Mouse (Mus musculus): ENCODE results near the gene Dock10. TPM values are rescaled to one million over a fixed set of nuclear protein-coding genes. Genes with fewer than 3 reads are reported as not detected.
A peak's percentile ranks its signal among the peaks of the same experiment; 100 is the strongest.

Gene Dock10
- polyA plus RNA-seq, 1 experiment from 2014 or later: 2.8 TPM

- Histone ChIP-seq H3K36me3 (ENCODE audit: control insufficient read depth, insufficient read depth, low read length) (no peaks in the 10 kb centered on the region), H3K4me2 (replicated peaks; ENCODE audit: low read depth) (no peak overlapping the region), H3K4me3 (ENCODE audit: low read depth, low read length) (no peak overlapping the region), H3K9ac (ENCODE audit: low read length) (no peak overlapping the region), H3K9me3 (ENCODE audit: control insufficient read depth, low read length) (no peaks in the 10 kb centered on the region), H3K4me1 (replicated peaks; ENCODE audit: control insufficient read depth, insufficient read depth) (no peaks in the 10 kb centered on the region), H3K27ac (replicated peaks) (no peak overlapping the region), H3K27me3 (ENCODE audit: control insufficient read depth, insufficient read depth, low read length) (no peaks in the 10 kb centered on the region)
- ATAC-seq (ENCODE audit: low FRiP score, low TSS enrichment) (no peak), DNase-seq (ENCODE audit: low spot score) (no peak)
- TF ChIP-seq CTCF (IDR thresholded peaks at IDR 0.05; ENCODE audit: low read depth) (no peak), EP300 (optimal IDR thresholded peaks at IDR 0.05) (no peak)
- WGBS: 75% methylated on average over 6 of the region's 6 CpGs
These were observed 98.7 kb downstream of the Dock10 start for GRCm38 (mm10) chr1:80659465-80660245.

- Histone ChIP-seq H3K27me3 (ENCODE audit: control insufficient read depth, insufficient read depth, low read length) (no peaks in the 10 kb centered on the region), H3K36me3 (ENCODE audit: control insufficient read depth, insufficient read depth, low read length) (no peaks in the 10 kb centered on the region), H3K4me1 (replicated peaks; ENCODE audit: control insufficient read depth, insufficient read depth) (no peaks in the 10 kb centered on the region), H3K4me3 (ENCODE audit: low read depth, low read length) (no peak overlapping the region), H3K9me3 (ENCODE audit: control insufficient read depth, low read length) (no peaks in the 10 kb centered on the region), H3K27ac (replicated peaks) (no peak overlapping the region), H3K9ac (ENCODE audit: low read length) (no peak overlapping the region), H3K4me2 (replicated peaks; ENCODE audit: low read depth) (no peak overlapping the region)
- 52% methylated on average over 2 of the region's 2 CpGs for WGBS
- ATAC-seq (ENCODE audit: low FRiP score, low TSS enrichment) (no peak; the same call in 1 of the 2 replicates), DNase-seq (ENCODE audit: low spot score) (no peak)
- TF ChIP-seq CTCF (IDR thresholded peaks at IDR 0.05; ENCODE audit: low read depth) (no peak), EP300 (optimal IDR thresholded peaks at IDR 0.05) (no peak)
These were observed 101.9 kb downstream of the Dock10 start for GRCm38 (mm10) chr1:80656389-80656788.

GRCm38 (mm10) chr1:80655854-80656253, 102.5 kb downstream of the Dock10 start:
- H3K9me3 ChIP-seq (ENCODE audit: control insufficient read depth, low read length): no peaks in the 10 kb centered on the region
- no peaks in the 10 kb centered on the region for H3K4me1 ChIP-seq (replicated peaks; ENCODE audit: control insufficient read depth, insufficient read depth)
- no peak overlapping the region for H3K4me3 ChIP-seq (ENCODE audit: low read depth, low read length)
- H3K36me3 ChIP-seq (ENCODE audit: control insufficient read depth, insufficient read depth, low read length): no peaks in the 10 kb centered on the region
- no peak overlapping the region for H3K27ac ChIP-seq (replicated peaks)
- no peaks in the 10 kb centered on the region for H3K27me3 ChIP-seq (ENCODE audit: control insufficient read depth, insufficient read depth, low read length)
- no peak for ATAC-seq (ENCODE audit: low FRiP score, low TSS enrichment)
- no peak for DNase-seq (ENCODE audit: low spot score)
- H3K4me2 ChIP-seq (replicated peaks; ENCODE audit: low read depth): no peak overlapping the region
- TF ChIP-seq CTCF (IDR thresholded peaks at IDR 0.05; ENCODE audit: low read depth) (peak; percentile 35), EP300 (optimal IDR thresholded peaks at IDR 0.05) (no peak)
- no peak overlapping the region for H3K9ac ChIP-seq (ENCODE audit: low read length)
- 54% methylated on average over 1 of the region's 1 CpGs for WGBS

- ATAC-seq (ENCODE audit: low FRiP score, low TSS enrichment): no peak
- 80% methylated on average over 4 of the region's 4 CpGs for WGBS
These were observed 103.1 kb downstream of the Dock10 start for GRCm38 (mm10) chr1:80655195-80655594.

GRCm38 (mm10) chr1:80654177-80654576, 104.2 kb downstream of the Dock10 start:
- Histone ChIP-seq H3K27ac (replicated peaks) (no peak overlapping the region), H3K4me1 (replicated peaks; ENCODE audit: control insufficient read depth, insufficient read depth) (no peaks in the 10 kb centered on the region), H3K9me3 (ENCODE audit: control insufficient read depth, low read length) (no peaks in the 10 kb centered on the region), H3K9ac (ENCODE audit: low read length) (no peak overlapping the region), H3K4me3 (ENCODE audit: low read depth, low read length) (no peak overlapping the region), H3K36me3 (ENCODE audit: control insufficient read depth, insufficient read depth, low read length) (no peaks in the 10 kb centered on the region), H3K4me2 (replicated peaks; ENCODE audit: low read depth) (no peak overlapping the region), H3K27me3 (ENCODE audit: control insufficient read depth, insufficient read depth, low read length) (no peaks in the 10 kb centered on the region)
- no peak for DNase-seq (ENCODE audit: low spot score)
- WGBS: 55% methylated on average over 1 of the region's 1 CpGs
- TF ChIP-seq CTCF (IDR thresholded peaks at IDR 0.05; ENCODE audit: low read depth) (no peak), EP300 (optimal IDR thresholded peaks at IDR 0.05) (no peak)
- no peak for ATAC-seq (ENCODE audit: low FRiP score, low TSS enrichment)

More at GRCm38 (mm10) chr1:80655195-80655594, 103.1 kb downstream of the Dock10 start:
- H3K4me3 ChIP-seq (ENCODE audit: low read depth, low read length): no peak overlapping the region
- H3K9ac ChIP-seq (ENCODE audit: low read length): no peak overlapping the region
- no peak for DNase-seq (ENCODE audit: low spot score)
- no peaks in the 10 kb centered on the region for H3K27me3 ChIP-seq (ENCODE audit: control insufficient read depth, insufficient read depth, low read length)
- TF ChIP-seq CTCF (IDR thresholded peaks at IDR 0.05; ENCODE audit: low read depth) (no peak), EP300 (optimal IDR thresholded peaks at IDR 0.05) (no peak)
- no peaks in the 10 kb centered on the region for H3K36me3 ChIP-seq (ENCODE audit: control insufficient read depth, insufficient read depth, low read length)
- H3K4me1 ChIP-seq (replicated peaks; ENCODE audit: control insufficient read depth, insufficient read depth): no peaks in the 10 kb centered on the region
- no peak overlapping the region for H3K27ac ChIP-seq (replicated peaks)
- no peaks in the 10 kb centered on the region for H3K9me3 ChIP-seq (ENCODE audit: control insufficient read depth, low read length)
- no peak overlapping the region for H3K4me2 ChIP-seq (replicated peaks; ENCODE audit: low read depth)

- Histone ChIP-seq H3K27ac (replicated peaks) (no peak overlapping the region), H3K4me3 (ENCODE audit: low read depth, low read length) (no peak overlapping the region), H3K27me3 (ENCODE audit: control insufficient read depth, insufficient read depth, low read length) (no peaks in the 10 kb centered on the region), H3K9me3 (ENCODE audit: control insufficient read depth, low read length) (no peaks in the 10 kb centered on the region), H3K4me1 (replicated peaks; ENCODE audit: control insufficient read depth, insufficient read depth) (no peaks in the 10 kb centered on the region), H3K4me2 (replicated peaks; ENCODE audit: low read depth) (no peak overlapping the region), H3K9ac (ENCODE audit: low read length) (no peak overlapping the region), H3K36me3 (ENCODE audit: control insufficient read depth, insufficient read depth, low read length) (no peaks in the 10 kb centered on the region)
- no peak for ATAC-seq (ENCODE audit: low FRiP score, low TSS enrichment)
- no peak for DNase-seq (ENCODE audit: low spot score)
- TF ChIP-seq EP300 (optimal IDR thresholded peaks at IDR 0.05): no peak
These were observed 105.5 kb downstream of the Dock10 start for GRCm38 (mm10) chr1:80652803-80653202.

Data from stomach, postnatal 0 days (tissue).